Mouse (Mus musculus) lung, postnatal 0 days (tissue): Measurements from ENCODE around the gene Dctn3.

Source experiments
- CTCF ChIP-seq: IDR thresholded peaks from 2 replicates; pipeline ENCODE4 v1.5.1; 2016; ENCODE audit warnings: antibody characterized with exemption, mild to moderate bottlenecking
- EP300 ChIP-seq: IDR thresholded peaks from 2 replicates; pipeline ENCODE4 v1.6.1; 2016; ENCODE audit warnings: antibody characterized with exemption, mild to moderate bottlenecking, control low read depth

DNA sequence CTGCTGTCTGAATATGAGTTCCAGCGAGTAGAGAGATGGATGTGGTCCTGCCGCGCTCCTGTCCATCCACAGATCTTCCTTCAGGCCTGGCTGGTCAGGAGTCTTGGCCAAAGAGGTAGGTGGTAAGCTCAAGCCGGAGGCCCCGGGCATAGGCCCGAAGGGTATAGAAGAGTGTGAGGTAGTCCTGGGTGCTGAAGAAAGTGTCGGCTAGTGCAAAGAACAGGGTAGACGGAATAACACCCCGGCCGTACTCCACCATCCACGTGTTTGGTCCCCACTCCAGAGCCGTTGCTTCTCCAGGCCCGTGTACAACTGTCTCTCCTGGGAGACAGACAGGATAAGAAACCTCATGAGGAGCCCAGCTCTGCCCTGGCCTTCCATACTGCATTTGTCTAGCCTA is 16.3 kb upstream of the Dctn3 start:
- TF ChIP-seq CTCF = no peak
- TF ChIP-seq EP300 = no peak
